Mouse (Mus musculus) lung, postnatal 0 days (tissue): ENCODE results near the gene Mylk4. TPM values are rescaled to one million over a fixed set of nuclear protein-coding genes. Genes with fewer than 3 reads are reported as not detected.
A peak's percentile ranks its signal among the peaks of the same experiment; 100 is the strongest.

Experiments used
- ATAC-seq: fragments of 200-750 bp; cut with Nextera tagmentation; 2 replicates; pipeline ENCODE4 v1.8.0; 2017; ENCODE audit warnings: moderate library complexity
- DNase-seq: peaks from one replicate; pipeline ENCODE4 v3.0.0-alpha.2; 2016; ENCODE audit warnings: low spot score
- H3K27ac ChIP-seq: fragments of 300-500 bp; sonication (generic); 2 replicates; pipeline ENCODE4 v1.5.1; 2014; ENCODE audit warnings: antibody characterized with exemption, mild to moderate bottlenecking, low read length, mixed read lengths
- H3K27me3 ChIP-seq: fragments of 300-500 bp; sonication (generic); replicated peaks from 2 replicates; pipeline ENCODE4 v1.6.1; 2014; ENCODE audit warnings: low read length, mixed read lengths; ENCODE audit not compliant: insufficient read depth
- H3K36me3 ChIP-seq: fragments of 300-500 bp; sonication (generic); 2 replicates; pipeline ENCODE4 v1.6.1; 2014; ENCODE audit warnings: low read length, mixed read lengths; ENCODE audit not compliant: insufficient read depth
- H3K4me1 ChIP-seq: fragments of 300-500 bp; sonication (generic); 2 replicates; pipeline ENCODE4 v1.6.1; 2014; ENCODE audit warnings: antibody characterized with exemption, low read depth, low read length, mixed read lengths; ENCODE audit not compliant: insufficient read depth
- H3K4me2 ChIP-seq: fragments of 300-500 bp; sonication (generic); replicated peaks from 2 replicates; pipeline ENCODE4 v1.6.1; 2014; ENCODE audit warnings: low read depth, mild to moderate bottlenecking, low read length, moderate library complexity, mixed read lengths
- H3K4me3 ChIP-seq: fragments of 300-500 bp; sonication (generic); 2 replicates; pipeline ENCODE4 v1.5.1; 2014; ENCODE audit warnings: low read depth, low read length
- H3K9ac ChIP-seq: fragments of 300-500 bp; sonication (generic); replicated peaks from 2 replicates; pipeline ENCODE4 v1.6.1; 2014; ENCODE audit warnings: low read depth, mild to moderate bottlenecking
- H3K9me3 ChIP-seq: fragments of 300-500 bp; sonication (generic); 2 replicates; pipeline ENCODE4 v1.6.1; 2016; ENCODE audit warnings: low read length, mixed read lengths
- CTCF ChIP-seq: IDR thresholded peaks from 2 replicates; pipeline ENCODE4 v1.5.1; 2016; ENCODE audit warnings: antibody characterized with exemption, mild to moderate bottlenecking
- EP300 ChIP-seq: IDR thresholded peaks from 2 replicates; pipeline ENCODE4 v1.6.1; 2016; ENCODE audit warnings: antibody characterized with exemption, mild to moderate bottlenecking, control low read depth
- WGBS: fragments of 180-500 bp; shearing (Covaris S2); extraction: QIAGEN DNeasy Blood & Tissue Kit; methylation state at CpG from one replicate; pipeline ENCODE4 v1.1.7; 2014; 5-methylcytosine and 5-hydroxymethylcytosine counted together
- polyA plus RNA-seq: library from polyadenylated mRNA; unstranded; fragments of >200 nt; fragmentation: Nextera tagmentation; extraction: Ambion mirVana; gene quantifications from 2 replicates; pipeline ENCODE4 v1.2.1, GENCODE M21; 2015

Mylk4 gene
- polyA plus RNA-seq, 1 experiment from 2014 or later = not detected

- ATAC-seq = no peak
- Histone ChIP-seq H3K4me1 (0 out of 2 replicates have a peak, but pooled peaks cover 4% of the 10 kb centered on the region), H3K4me3 (no peak overlapping the region), H3K27me3 (no peaks in the 10 kb centered on the region), H3K9ac (no peak overlapping the region), H3K4me2 (no peak overlapping the region), H3K27ac (no peak overlapping the region), H3K36me3 (no peaks in the 10 kb centered on the region), H3K9me3 (no peaks in the 10 kb centered on the region)
- DNase-seq = peak; percentile 43
- TF ChIP-seq CTCF = peak; percentile 45
- no peak for TF ChIP-seq EP300
Observed at GRCm38 (mm10) chr13:32800859-32801258, 17.1 kb upstream of the Mylk4 start.

GRCm38 (mm10) chr13:32799131-32799530, 15.4 kb upstream of the Mylk4 start:
- H3K27ac ChIP-seq = no peak overlapping the region
- 0 out of 2 replicates have a peak, but pooled peaks cover 4% of the 10 kb centered on the region for H3K4me1 ChIP-seq
- no peaks in the 10 kb centered on the region for H3K9me3 ChIP-seq
- no peak overlapping the region for H3K4me2 ChIP-seq
- DNase-seq = peak; percentile 37
- ATAC-seq = no peak
- no peak overlapping the region for H3K9ac ChIP-seq
- no peaks in the 10 kb centered on the region for H3K36me3 ChIP-seq
- TF ChIP-seq EP300 (no peak), CTCF (peak; percentile 43)
- H3K4me3 ChIP-seq = no peak overlapping the region
- H3K27me3 ChIP-seq = no peaks in the 10 kb centered on the region
- 58% methylated on average over 2 of the region's 2 CpGs for WGBS

GRCm38 (mm10) chr13:32797085-32797484, 13.3 kb upstream of the Mylk4 start:
- Histone ChIP-seq H3K27ac (no peak overlapping the region), H3K4me2 (no peak overlapping the region), H3K4me3 (no peak overlapping the region), H3K27me3 (no peaks in the 10 kb centered on the region), H3K9ac (no peak overlapping the region), H3K9me3 (no peaks in the 10 kb centered on the region), H3K36me3 (no peaks in the 10 kb centered on the region), H3K4me1 (no peaks in the 10 kb centered on the region)
- DNase-seq (no peak), ATAC-seq (no peak)
- peak; percentile 7; the same call in 1 of the 2 replicates for TF ChIP-seq CTCF
- no peak for TF ChIP-seq EP300
- 85% methylated on average over 1 of the region's 1 CpGs for WGBS

- 86% methylated on average over 5 of the region's 5 CpGs for WGBS
- DNase-seq (no peak), ATAC-seq (no peak)
- no peak overlapping the region for H3K27ac ChIP-seq
- no peaks in the 10 kb centered on the region for H3K36me3 ChIP-seq
- no peak overlapping the region for H3K4me3 ChIP-seq
- TF ChIP-seq EP300 = no peak
- TF ChIP-seq CTCF = no peak
- no peak overlapping the region for H3K4me2 ChIP-seq
- no peaks in the 10 kb centered on the region for H3K9me3 ChIP-seq
- no peaks in the 10 kb centered on the region for H3K27me3 ChIP-seq
- no peaks in the 10 kb centered on the region for H3K4me1 ChIP-seq
- no peak overlapping the region for H3K9ac ChIP-seq
Observed at GRCm38 (mm10) chr13:32795166-32795565, 11.4 kb upstream of the Mylk4 start.

GRCm38 (mm10) chr13:32794619-32795018, 10.9 kb upstream of the Mylk4 start:
- Histone ChIP-seq H3K4me2 (no peak overlapping the region), H3K4me1 (no peaks in the 10 kb centered on the region), H3K9me3 (no peaks in the 10 kb centered on the region), H3K4me3 (no peak overlapping the region), H3K9ac (no peak overlapping the region), H3K27me3 (no peaks in the 10 kb centered on the region), H3K36me3 (no peaks in the 10 kb centered on the region), H3K27ac (no peak overlapping the region)
- ATAC-seq (no peak), DNase-seq (no peak)
- WGBS = 37% methylated on average over 2 of the region's 2 CpGs
- TF ChIP-seq EP300 (no peak), CTCF (no peak)

- Histone ChIP-seq H3K4me3 (no peak overlapping the region), H3K4me1 (no peaks in the 10 kb centered on the region), H3K27ac (no peak overlapping the region), H3K27me3 (no peaks in the 10 kb centered on the region), H3K9me3 (no peaks in the 10 kb centered on the region), H3K36me3 (no peaks in the 10 kb centered on the region), H3K9ac (no peak overlapping the region), H3K4me2 (no peak overlapping the region)
- TF ChIP-seq EP300 (no peak), CTCF (no peak)
- 76% methylated on average over 4 of the region's 4 CpGs for WGBS
- ATAC-seq = no peak
- no peak for DNase-seq
Observed at GRCm38 (mm10) chr13:32789781-32790180, 6.0 kb upstream of the Mylk4 start.

- TF ChIP-seq CTCF = no peak
- TF ChIP-seq EP300 = no peak
Observed at GRCm38 (mm10) chr13:32787584-32787983, 3.8 kb upstream of the Mylk4 start.

More at GRCm38 (mm10) chr13:32787584-32787983, 3.8 kb upstream of the Mylk4 start:
- Histone ChIP-seq H3K4me1 (no peaks in the 10 kb centered on the region), H3K9ac (no peak overlapping the region), H3K27me3 (no peaks in the 10 kb centered on the region), H3K36me3 (no peaks in the 10 kb centered on the region), H3K4me2 (no peak overlapping the region), H3K4me3 (no peak overlapping the region), H3K9me3 (no peaks in the 10 kb centered on the region), H3K27ac (no peak overlapping the region)
- no peak for DNase-seq
- 40% methylated on average over 2 of the region's 2 CpGs for WGBS
- no peak for ATAC-seq
